Mouse (Mus musculus) adrenal gland, adult 18-20 months (tissue): Measurements from ENCODE around the gene Tram2. TPM values are rescaled to one million over a fixed set of nuclear protein-coding genes. Genes with fewer than 3 reads are reported as not detected.

Source experiments
- DNase-seq, 2 experiments: peaks; one replicate each; pipeline ENCODE4 v3.0.0; 2021 to 2022; ENCODE audit warnings: low spot score in 2 of 2
- total RNA-seq, 2 experiments: library from RNA; stranded (reverse); gene quantifications; 1 replicate in 1 of 2; 2 replicates in 1 of 2; pipeline ENCODE4 v1.2.3; 2021

The Tram2 gene
- total RNA-seq, 2 experiments from 2014 or later = 3.4 to 4.3 TPM

DNA sequence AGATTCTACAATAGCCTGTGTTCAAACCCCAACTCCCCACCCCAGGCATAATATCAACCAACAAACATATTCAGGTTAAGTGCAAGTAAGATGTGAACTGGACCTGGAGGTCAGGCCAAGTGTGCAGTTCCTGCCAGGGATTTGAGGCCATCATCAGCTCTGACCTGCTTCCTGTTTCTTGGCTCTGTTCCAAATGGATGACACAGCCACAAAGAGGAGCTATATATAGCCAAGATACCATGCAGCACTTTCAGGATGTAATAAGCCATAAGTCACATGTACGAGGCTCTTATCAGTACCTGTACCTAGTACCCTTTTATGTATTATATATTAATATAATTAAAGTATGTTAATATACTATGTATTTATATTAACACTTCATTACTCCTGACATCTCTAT is 10.5 kb downstream of the Tram2 start:
- no peak for DNase-seq

DNA sequence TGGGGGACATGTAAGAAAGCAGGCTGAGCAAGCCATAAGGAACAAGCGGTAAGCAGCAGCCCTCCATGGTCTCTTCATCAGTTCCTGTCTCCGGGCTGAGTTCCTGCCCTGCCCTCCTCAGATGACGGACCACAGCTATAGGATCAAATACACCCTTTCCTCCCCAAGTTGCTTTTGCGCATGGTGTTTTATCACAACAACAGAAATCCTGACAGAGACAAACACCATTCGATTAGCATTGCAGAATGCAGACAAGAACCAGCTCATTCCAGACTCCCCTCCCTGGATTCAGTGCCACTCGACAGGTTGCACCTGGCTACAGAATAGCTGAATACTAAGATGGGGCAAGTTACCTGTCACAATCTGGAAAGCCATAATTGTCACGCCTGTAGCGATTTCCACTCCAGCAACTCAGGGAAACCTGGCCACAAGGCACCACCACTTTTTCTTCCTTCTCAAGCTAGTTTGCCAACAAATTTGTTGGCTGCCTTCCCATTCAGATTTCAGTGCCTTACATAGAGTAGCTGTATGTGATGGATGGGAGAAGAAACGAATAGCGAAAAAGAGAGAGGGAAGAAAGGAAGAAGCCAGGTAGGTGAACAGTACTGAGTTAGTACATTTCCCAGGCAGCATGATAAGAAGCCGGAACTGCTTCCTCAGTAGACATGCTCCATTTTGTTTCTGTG is 11.3 kb downstream of the Tram2 start:
- no peak for DNase-seq

DNA sequence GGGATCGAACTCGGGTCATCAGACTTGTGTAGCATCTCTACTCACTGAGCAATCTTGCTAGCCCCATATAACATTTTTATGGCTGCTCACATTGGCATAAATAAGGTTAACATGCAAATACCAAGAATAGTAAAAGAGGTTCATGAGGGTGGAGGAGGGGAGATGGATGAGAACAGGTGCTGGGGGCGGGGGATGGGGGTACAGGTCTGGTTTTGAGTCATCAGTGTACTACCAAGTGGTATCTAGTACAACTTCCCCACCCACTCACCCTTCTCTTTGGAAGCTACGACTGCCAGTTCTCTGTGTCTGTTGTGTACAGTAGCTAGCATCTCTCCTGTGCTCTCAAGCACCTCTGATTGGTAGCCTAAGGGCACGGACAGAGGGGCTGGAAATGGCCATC is 14.9 kb downstream of the Tram2 start:
- DNase-seq = no peak

DNA sequence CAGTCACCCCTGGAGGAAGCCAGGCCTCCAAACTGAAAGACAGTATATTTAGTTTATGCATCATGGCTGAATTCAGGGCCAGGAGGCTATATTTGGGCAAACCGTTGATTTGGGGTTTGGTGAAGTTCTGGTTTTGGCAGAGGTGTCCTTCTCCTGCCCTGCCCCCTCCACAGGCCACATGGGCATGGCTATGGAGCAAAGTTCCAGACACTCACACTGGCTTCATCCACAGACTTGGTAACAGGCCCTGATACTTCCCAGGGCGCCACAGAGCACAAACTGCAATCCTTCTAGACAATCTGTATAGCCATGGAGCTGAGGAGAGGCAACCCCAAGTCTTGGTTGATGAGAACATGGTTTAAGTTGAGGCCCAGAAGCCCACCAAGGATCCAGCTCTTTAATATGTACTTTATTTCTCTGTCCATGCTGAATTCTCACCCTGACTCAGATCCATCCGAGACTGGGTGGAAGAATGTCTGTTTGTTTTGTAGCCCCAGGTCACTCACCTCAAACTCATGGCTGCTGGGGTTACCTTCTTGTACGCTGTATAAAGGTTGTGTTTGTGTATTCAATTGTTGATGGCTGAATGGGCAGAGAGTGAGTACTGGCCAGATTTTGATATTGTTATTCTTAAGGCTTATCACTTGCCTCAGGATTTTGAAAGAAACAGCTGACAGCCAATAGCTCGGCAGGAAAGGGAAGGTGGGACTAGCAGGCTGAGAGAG is 19.5 kb downstream of the Tram2 start:
- no peak for DNase-seq

DNA sequence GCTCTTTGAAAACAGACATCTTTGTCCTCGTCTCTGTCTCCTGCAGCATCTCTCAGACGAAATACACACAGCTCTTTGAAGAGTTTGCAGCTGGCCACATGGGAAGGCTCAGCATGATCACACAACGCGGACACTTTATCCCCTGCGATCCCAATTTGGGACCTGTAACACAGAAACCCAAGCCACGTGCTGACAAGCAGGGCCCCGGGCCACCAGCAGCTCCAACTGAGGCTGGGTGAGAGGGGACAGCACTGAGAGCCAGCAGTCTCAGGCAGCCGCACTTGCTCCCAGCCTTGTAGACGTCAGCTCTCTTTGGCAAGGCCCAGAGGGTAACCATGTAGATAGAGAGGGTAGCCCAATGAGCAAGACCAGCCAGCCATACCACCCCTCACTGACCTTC is 26.0 kb downstream of the Tram2 start:
- DNase-seq = no peak

DNA sequence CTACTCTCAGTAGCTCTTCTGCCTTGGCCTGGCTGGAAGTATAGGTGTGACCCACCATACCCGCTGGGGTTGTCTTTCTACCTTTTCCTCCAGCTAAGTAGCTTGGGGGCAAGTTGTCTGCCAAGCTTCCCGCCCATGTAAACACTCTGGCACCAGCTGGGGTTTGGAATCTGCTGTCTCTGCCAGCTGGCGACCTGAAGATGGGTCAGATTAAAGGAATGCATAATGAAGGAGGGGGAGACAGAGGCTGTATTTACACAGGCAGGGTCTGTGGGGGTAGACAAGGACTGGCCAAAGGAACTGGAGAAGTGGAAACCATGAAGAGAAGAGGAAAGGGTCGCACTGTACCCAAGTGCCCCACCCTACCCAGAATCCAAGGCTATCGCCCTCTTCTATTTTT is 26.4 kb downstream of the Tram2 start:
- DNase-seq = no peak

DNA sequence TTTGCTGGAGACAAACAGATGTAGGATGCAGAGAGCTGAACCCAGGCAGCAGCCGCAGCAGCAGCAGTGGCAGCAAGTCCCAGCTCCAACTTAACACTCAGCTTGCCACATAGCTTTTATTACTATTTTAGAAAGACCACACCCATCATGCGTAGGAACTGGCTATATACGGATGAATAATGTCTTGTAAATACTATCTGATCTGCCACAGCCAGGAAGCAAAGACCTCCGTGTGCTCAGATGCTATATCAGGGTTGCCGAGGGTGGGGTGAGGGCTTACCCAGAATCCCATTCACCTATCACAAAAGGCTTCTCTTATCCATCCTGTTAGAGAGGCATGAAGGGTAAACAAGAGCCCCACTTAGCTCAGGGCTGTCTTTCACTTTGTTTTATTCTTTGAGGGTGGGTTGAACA is 26.9 kb downstream of the Tram2 start:
- DNase-seq = no peak

DNA sequence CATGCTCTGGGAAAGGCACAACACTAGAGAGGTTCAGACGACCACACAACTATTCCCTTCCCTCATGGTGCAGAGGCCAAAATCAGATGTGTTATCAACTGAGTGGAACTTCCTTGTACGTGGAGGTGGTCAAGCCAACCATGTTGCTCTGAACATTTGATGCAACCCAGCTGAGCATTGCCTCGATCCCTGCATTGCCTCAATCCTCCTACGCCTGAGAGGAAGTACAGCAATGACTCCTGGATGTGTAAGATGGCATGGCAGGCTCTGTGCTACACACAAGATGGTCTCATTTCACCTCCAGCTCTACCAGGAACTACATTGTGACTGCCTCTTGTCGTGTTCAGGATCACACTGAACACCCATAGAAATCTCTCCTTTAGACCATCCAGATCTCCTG is 30.0 kb downstream of the Tram2 start:
- DNase-seq = no peak

DNA sequence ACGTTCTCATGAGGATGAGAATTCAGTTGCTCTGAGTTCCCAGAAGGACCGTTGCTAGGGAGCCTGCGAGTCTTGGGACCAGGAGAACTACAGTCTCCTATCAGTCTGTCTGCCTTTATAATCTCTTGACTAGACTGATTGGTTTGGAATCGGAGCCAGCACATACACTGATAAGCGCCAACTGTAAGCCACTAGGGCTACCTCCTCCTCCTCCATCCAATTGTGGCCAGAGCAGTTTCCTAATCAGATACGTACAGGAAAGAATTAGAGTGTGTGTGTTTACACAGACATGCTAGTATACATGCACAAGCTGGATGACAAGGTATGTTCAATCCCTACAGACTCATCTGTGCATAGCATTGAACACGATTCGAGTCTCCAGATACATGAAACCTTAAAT is 30.6 kb downstream of the Tram2 start:
- DNase-seq = no peak

DNA sequence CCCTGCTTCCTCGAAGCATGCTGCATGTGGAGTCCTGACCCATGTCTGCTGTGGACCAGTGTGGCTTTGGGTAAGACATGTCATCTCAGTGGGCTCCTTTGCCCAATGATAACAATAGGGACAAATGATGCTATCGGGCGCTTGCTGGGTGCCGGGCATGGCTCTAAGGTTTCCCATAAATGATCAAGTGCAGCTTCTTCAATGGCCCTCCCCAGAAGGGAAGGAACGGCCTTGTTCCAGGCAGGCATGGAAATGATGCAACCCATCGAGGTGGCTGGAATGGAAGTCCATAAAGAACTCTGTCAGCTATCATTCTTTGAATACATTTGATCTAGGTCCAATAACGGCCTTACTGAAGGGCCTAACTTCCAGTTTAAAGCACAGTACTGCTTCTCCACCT is 36.6 kb downstream of the Tram2 start:
- no peak for DNase-seq

DNA sequence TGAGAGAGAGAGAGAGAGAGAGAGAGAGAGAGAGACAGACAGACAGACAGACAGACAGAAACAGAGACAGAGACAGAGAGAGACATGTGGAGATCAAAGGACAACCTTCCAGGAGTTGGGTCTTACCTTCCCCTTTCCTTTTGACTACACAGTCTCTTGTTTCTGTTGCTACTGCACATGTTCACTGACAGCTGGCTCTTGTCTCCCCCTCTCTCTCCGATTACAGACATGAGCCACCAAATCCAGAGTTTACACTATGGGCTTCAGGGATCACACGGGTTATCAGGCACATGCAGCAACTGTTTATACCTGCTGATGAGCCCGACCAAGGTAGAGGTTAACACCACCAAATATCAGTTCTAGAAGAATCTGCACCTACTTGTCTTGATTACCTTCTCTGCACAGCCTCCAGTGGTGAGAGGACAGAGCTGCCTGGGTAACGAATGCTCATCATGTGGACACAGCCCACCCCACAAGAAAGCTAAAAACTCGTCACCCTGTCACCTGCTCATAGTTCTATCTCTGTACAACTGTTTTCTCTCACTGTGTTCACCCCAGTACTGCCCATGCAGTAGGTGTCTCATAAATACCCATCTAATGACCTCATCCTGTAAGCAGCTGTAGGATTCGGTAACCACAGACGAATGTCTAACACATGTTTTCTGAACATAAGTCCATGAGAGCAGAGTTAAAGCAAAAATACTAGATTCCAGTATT is 38.3 kb downstream of the Tram2 start:
- DNase-seq = no peak

DNA sequence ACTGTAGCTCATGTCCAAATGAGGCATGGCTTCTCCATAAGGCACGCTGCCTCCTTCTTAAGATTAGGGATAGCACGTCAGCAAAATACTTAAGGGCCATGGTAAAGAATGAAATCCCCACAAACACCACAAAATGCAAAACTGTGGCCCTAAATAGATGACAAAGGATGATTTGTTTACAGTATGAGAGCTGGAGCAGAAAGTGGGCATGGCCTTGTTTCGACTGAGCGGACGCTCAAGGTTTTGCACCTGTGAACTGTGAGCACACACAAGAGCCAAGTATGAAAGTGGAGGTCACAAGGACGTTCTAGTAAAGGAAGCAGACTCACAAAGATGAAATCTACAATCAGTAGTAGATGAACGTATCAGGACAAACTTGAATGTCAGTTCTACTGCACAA is 38.9 kb downstream of the Tram2 start:
- no peak for DNase-seq

DNA sequence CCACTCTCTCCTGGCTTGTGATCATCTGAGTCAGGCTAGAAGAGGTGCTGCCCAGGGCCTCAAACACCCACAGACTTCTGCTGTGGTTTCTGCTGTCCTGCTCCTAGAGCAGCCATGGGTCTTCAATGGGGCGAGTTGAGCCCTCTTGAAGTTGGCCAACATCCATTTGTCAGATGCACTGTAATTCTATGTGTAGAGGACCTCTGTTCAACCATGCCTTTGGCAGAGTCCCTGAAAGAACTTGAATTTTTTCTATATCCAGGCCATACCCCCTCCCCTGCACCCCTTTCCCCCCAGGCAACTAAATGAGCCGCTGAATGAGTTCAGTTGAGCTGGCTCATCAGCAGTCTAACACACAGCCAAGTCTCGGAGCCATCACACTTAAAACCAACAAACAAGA is 39.5 kb downstream of the Tram2 start:
- no peak for DNase-seq

DNA sequence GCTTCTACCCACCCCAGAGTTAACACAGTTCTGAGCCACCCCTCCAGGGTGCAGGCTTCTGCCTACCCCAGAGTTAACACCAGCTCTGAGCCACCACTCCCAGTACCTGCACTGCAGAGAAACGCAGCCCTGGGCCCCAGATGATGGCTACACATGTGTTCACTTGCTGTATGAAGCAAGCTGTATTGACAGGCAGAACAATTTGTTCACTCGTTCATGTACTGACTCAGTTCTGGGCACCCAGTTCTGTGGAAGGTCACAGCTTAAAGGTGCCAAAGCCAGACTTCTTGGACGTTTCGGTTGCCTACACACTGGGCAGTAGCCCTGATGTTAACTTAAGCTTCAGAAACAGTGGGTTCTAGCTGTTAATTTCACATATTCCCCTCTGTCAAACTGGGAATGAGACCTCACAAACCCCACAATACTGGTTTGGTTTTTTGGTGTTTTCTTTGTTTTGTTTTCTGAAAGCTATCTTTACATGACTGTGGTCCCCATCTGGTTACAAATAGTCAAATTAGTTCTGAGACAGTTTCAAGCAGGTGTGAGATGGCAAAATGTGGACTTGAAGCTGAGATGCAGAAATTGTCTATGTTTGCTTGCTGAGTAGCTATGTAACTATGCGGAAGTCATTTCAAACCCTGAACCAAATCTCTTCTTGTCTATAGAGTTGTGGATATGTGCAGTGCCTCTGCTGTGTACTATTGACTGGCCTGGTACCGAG is 41.0 kb downstream of the Tram2 start:
- DNase-seq = no peak

DNA sequence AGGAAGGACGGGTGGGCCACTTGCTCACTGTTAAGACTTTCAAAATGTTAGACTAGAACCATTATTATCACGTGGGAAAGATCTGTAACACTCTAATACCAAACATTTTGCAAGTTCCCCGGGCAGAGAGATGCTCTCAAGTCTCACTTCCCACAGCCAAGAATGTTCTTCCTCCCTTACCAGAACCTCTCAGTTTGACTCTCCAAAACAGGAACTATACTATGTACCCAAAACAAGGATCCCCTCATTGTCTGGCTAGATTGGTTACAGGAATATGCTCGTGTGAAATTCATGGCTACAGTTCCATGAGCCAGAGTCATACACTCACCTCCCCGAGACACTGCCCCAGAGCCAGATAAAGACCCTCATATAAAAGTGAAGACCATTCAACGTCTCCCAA is 43.2 kb downstream of the Tram2 start:
- no peak for DNase-seq

DNA sequence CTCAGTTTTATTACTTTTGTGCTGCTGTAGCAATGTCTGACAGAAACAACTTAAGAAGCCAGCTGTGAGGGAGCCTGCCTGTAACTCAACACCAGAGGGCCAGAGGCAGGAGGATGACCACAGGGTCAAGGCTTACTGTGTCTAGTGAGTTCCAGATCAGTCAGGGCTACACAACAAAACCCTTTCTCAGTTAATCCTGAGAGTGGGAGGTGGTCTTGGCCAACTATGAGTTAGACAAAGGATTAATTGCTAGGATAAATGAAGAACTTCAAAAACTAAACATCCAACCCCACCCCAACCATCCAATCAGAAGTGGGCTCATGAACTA is 45.3 kb downstream of the Tram2 start:
- no peak for DNase-seq

DNA sequence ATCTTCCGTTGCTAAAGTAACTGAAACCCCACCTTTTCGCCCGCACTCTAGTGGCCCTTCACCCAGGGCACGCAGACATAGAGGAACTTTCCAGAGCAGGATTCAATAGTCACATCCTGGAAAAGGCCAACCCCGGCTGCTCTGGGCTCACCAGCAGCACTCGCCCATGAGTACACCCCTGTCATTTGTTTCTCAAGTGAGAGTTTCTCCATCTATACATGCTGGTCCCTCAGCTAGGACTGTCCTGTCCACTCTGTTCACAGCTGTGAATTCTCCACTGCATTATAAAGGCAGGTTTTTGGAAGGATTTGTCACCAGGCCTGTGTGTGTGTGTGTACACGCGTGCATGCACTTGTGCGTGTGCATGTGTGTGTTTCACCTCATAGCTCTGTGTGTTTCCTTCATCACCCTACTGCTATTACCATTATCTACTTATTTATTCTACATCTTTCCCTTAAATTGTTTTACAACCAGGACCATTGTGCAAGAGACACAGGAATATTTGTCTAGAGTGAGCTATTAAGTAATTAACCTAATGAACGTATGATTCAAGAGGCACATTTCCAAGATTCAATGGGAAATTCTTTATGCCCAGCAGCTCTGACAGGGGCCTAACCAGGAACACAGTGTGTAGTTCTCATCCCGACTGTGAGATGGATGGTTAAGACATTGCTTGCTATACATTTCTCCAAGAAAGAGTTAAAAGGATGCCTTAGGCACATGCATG is 45.8 kb downstream of the Tram2 start:
- no peak for DNase-seq

DNA sequence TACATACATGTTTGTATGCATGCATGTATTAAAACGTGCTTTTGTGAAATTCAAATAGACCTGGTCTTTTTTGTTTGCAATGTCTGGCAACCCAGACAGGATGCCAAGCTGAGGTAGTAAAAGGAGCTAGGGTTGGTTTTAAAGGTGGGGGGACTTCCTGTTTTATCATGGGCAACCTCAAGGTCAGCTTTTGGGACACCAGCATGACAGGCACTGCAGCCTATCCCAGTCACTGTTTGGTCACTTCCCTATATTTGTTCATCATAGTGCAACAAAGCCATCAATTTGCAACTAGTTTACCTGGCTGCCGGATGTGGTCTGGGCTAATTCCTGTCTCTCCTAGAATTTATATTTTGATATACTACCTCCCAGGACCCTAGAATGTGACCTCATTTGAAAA is 47.4 kb downstream of the Tram2 start:
- DNase-seq = no peak

DNA sequence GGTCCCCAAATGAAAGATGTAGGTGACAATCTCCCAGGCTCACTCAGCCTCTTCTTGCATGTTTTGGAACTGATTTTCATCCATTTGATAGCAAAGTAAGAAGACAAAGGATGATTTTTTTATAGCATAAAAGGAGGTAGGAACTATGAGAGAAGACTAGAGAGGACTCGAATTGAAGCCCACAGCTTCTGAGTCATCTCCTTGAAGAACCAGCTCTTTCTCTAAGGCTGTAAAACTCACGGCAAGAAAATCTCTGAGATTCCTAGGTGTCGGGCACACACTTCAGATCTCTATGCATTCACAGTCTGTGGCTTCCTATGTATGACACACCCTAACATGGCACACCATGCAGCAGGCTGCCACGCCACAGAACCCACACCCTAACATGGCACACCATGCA is 50.0 kb downstream of the Tram2 start:
- DNase-seq = no peak

DNA sequence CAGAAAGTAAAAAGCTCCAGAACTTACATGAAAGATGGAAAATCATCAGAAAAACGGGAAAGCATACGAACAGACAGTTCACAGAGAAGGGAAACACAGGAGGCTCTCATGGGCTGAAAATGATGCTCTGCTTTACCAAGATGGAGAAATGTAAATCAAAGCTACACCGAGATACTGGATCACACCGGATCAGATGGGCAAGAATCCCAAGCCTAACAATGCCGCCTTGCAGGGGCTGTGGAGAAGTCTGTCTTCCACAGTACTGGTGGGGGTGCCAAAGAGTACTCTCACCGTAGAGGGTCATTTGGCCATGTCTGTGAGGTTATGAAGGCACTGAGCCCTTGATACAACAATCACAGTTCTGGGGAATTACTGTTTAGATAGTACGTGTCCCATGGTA is 52.5 kb downstream of the Tram2 start:
- DNase-seq = no peak

DNA sequence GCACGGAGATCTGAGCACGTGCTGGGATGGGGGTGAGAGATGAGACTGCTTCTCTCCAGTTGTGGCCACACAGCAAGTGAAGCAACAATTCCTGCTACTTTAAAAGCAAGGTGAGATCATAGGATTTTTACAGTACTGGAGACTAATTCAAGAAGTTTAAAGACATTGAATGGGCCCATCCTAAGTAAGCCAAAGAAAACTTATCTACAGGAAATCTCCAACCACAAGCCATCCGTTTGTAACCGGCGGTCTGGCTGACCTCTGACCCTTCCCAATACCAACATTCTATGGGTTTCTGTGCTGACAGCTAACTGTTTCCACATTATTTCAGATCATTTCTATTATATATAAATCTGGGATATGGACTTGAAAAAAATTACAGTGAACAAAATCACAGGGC is 53.8 kb downstream of the Tram2 start:
- no peak for DNase-seq
